Mouse (Mus musculus): ENCODE results near the gene Ociad1. TPM values are rescaled to one million over a fixed set of nuclear protein-coding genes. Genes with fewer than 3 reads are reported as not detected.

Gene Ociad1
- polyA plus RNA-seq, 1 experiment = 291 TPM

GRCm38 (mm10) chr5:73353978-73354377 lies 61.4 kb downstream of the Ociad1 start:
- TF ChIP-seq EP300 (IDR thresholded peaks at IDR 0.05; ENCODE audit: insufficient read depth, low read depth, low read length) (no peak), CTCF (IDR thresholded peaks at IDR 0.05; ENCODE audit: low read depth, low read length) (no peak), POLR2A (IDR thresholded peaks at IDR 0.05; ENCODE audit: insufficient read depth, low read length) (no peak)

GRCm38 (mm10) chr5:73355393-73355792 lies 62.8 kb downstream of the Ociad1 start:
- H3K36me3 ChIP-seq (ENCODE audit: control insufficient read depth, insufficient read depth, low read length, poor library complexity, severe bottlenecking) = no peaks in the 10 kb centered on the region
- H3K4me3 ChIP-seq (ENCODE audit: low read depth, low read length) = no peak overlapping the region
- no peak overlapping the region for H3K9ac ChIP-seq (ENCODE audit: low read depth, poor library complexity, severe bottlenecking)
- H3K27me3 ChIP-seq (ENCODE audit: control insufficient read depth, insufficient read depth, low read length, poor library complexity, severe bottlenecking) = no peaks in the 10 kb centered on the region
- TF ChIP-seq CTCF (IDR thresholded peaks at IDR 0.05; ENCODE audit: low read depth, low read length) = no peak
- no peak for TF ChIP-seq EP300 (IDR thresholded peaks at IDR 0.05; ENCODE audit: insufficient read depth, low read depth, low read length)
- peaks cover 4% of the 10 kb centered on the region; the same call in 1 of the 2 replicates for H3K9me3 ChIP-seq (replicated peaks; ENCODE audit: control insufficient read depth, insufficient read depth, low read length, poor library complexity, severe bottlenecking)
- no peaks in the 10 kb centered on the region for H3K4me1 ChIP-seq (ENCODE audit: control insufficient read depth, insufficient read depth, low read length)
- H3K27ac ChIP-seq (ENCODE audit: insufficient read depth, low read length) = no peak overlapping the region

More at GRCm38 (mm10) chr5:73353978-73354377, 61.4 kb downstream of the Ociad1 start:
- Histone ChIP-seq H3K27me3 (ENCODE audit: control insufficient read depth, insufficient read depth, low read length, poor library complexity, severe bottlenecking) (no peaks in the 10 kb centered on the region), H3K27ac (ENCODE audit: insufficient read depth, low read length) (no peak overlapping the region), H3K4me1 (ENCODE audit: control insufficient read depth, insufficient read depth, low read length) (no peaks in the 10 kb centered on the region), H3K9ac (ENCODE audit: low read depth, poor library complexity, severe bottlenecking) (no peak overlapping the region), H3K36me3 (ENCODE audit: control insufficient read depth, insufficient read depth, low read length, poor library complexity, severe bottlenecking) (no peaks in the 10 kb centered on the region), H3K4me3 (ENCODE audit: low read depth, low read length) (no peak overlapping the region), H3K9me3 (replicated peaks; ENCODE audit: control insufficient read depth, insufficient read depth, low read length, poor library complexity, severe bottlenecking) (peaks cover 4% of the 10 kb centered on the region; the same call in 1 of the 2 replicates)

- H3K4me1 ChIP-seq (ENCODE audit: control insufficient read depth, insufficient read depth, low read length) = no peaks in the 10 kb centered on the region
- H3K9ac ChIP-seq (ENCODE audit: low read depth, poor library complexity, severe bottlenecking) = no peak overlapping the region
- H3K4me3 ChIP-seq (ENCODE audit: low read depth, low read length) = no peak overlapping the region
- H3K9me3 ChIP-seq (replicated peaks; ENCODE audit: control insufficient read depth, insufficient read depth, low read length, poor library complexity, severe bottlenecking) = no peaks in the 10 kb centered on the region
- TF ChIP-seq CTCF (IDR thresholded peaks at IDR 0.05; ENCODE audit: low read depth, low read length) = no peak
- TF ChIP-seq EP300 (IDR thresholded peaks at IDR 0.05; ENCODE audit: insufficient read depth, low read depth, low read length) = no peak
- H3K36me3 ChIP-seq (ENCODE audit: control insufficient read depth, insufficient read depth, low read length, poor library complexity, severe bottlenecking) = no peaks in the 10 kb centered on the region
- H3K27ac ChIP-seq (ENCODE audit: insufficient read depth, low read length) = no peak overlapping the region
- H3K27me3 ChIP-seq (ENCODE audit: control insufficient read depth, insufficient read depth, low read length, poor library complexity, severe bottlenecking) = no peaks in the 10 kb centered on the region
These were observed 66.7 kb downstream of the Ociad1 start for GRCm38 (mm10) chr5:73359134-73359751.

GRCm38 (mm10) chr5:73359752-73360141 lies 67.2 kb downstream of the Ociad1 start:
- Histone ChIP-seq H3K4me1 (ENCODE audit: control insufficient read depth, insufficient read depth, low read length) (no peaks in the 10 kb centered on the region), H3K4me3 (ENCODE audit: low read depth, low read length) (no peak overlapping the region), H3K9ac (ENCODE audit: low read depth, poor library complexity, severe bottlenecking) (no peak overlapping the region), H3K27me3 (ENCODE audit: control insufficient read depth, insufficient read depth, low read length, poor library complexity, severe bottlenecking) (no peaks in the 10 kb centered on the region), H3K36me3 (ENCODE audit: control insufficient read depth, insufficient read depth, low read length, poor library complexity, severe bottlenecking) (no peaks in the 10 kb centered on the region), H3K27ac (ENCODE audit: insufficient read depth, low read length) (no peak overlapping the region), H3K9me3 (replicated peaks; ENCODE audit: control insufficient read depth, insufficient read depth, low read length, poor library complexity, severe bottlenecking) (no peaks in the 10 kb centered on the region)
- no peak for TF ChIP-seq POLR2A (IDR thresholded peaks at IDR 0.05; ENCODE audit: insufficient read depth, low read length)
- TF ChIP-seq EP300 (IDR thresholded peaks at IDR 0.05; ENCODE audit: insufficient read depth, low read depth, low read length) = no peak
- no peak for TF ChIP-seq CTCF (IDR thresholded peaks at IDR 0.05; ENCODE audit: low read depth, low read length)

- no peak overlapping the region for H3K4me3 ChIP-seq (ENCODE audit: low read depth, low read length)
These were observed 67.7 kb downstream of the Ociad1 start for GRCm38 (mm10) chr5:73360240-73360639.

GRCm38 (mm10) chr5:73362338-73362737 lies 69.8 kb downstream of the Ociad1 start:
- no peaks in the 10 kb centered on the region for H3K36me3 ChIP-seq (ENCODE audit: control insufficient read depth, insufficient read depth, low read length, poor library complexity, severe bottlenecking)
- no peaks in the 10 kb centered on the region for H3K4me1 ChIP-seq (ENCODE audit: control insufficient read depth, insufficient read depth, low read length)
- H3K27me3 ChIP-seq (ENCODE audit: control insufficient read depth, insufficient read depth, low read length, poor library complexity, severe bottlenecking) = no peaks in the 10 kb centered on the region
- no peak overlapping the region for H3K4me3 ChIP-seq (ENCODE audit: low read depth, low read length)
- no peak overlapping the region for H3K9ac ChIP-seq (ENCODE audit: low read depth, poor library complexity, severe bottlenecking)
- no peak for TF ChIP-seq EP300 (IDR thresholded peaks at IDR 0.05; ENCODE audit: insufficient read depth, low read depth, low read length)
- no peak for TF ChIP-seq POLR2A (IDR thresholded peaks at IDR 0.05; ENCODE audit: insufficient read depth, low read length)
- no peak for TF ChIP-seq CTCF (IDR thresholded peaks at IDR 0.05; ENCODE audit: low read depth, low read length)
- no peaks in the 10 kb centered on the region for H3K9me3 ChIP-seq (replicated peaks; ENCODE audit: control insufficient read depth, insufficient read depth, low read length, poor library complexity, severe bottlenecking)
- no peak overlapping the region for H3K27ac ChIP-seq (ENCODE audit: insufficient read depth, low read length)

More at GRCm38 (mm10) chr5:73360240-73360639, 67.7 kb downstream of the Ociad1 start:
- no peaks in the 10 kb centered on the region for H3K4me1 ChIP-seq (ENCODE audit: control insufficient read depth, insufficient read depth, low read length)
- no peak overlapping the region for H3K27ac ChIP-seq (ENCODE audit: insufficient read depth, low read length)
- TF ChIP-seq CTCF (IDR thresholded peaks at IDR 0.05; ENCODE audit: low read depth, low read length) (no peak), EP300 (IDR thresholded peaks at IDR 0.05; ENCODE audit: insufficient read depth, low read depth, low read length) (no peak), POLR2A (IDR thresholded peaks at IDR 0.05; ENCODE audit: insufficient read depth, low read length) (no peak)
- H3K36me3 ChIP-seq (ENCODE audit: control insufficient read depth, insufficient read depth, low read length, poor library complexity, severe bottlenecking) = no peaks in the 10 kb centered on the region
- H3K9me3 ChIP-seq (replicated peaks; ENCODE audit: control insufficient read depth, insufficient read depth, low read length, poor library complexity, severe bottlenecking) = no peaks in the 10 kb centered on the region
- H3K9ac ChIP-seq (ENCODE audit: low read depth, poor library complexity, severe bottlenecking) = no peak overlapping the region
- H3K27me3 ChIP-seq (ENCODE audit: control insufficient read depth, insufficient read depth, low read length, poor library complexity, severe bottlenecking) = no peaks in the 10 kb centered on the region
